Mouse (Mus musculus) B cell, adult (primary cell): ENCODE results near the gene Galr3. TPM values are rescaled to one million over a fixed set of nuclear protein-coding genes. Genes with fewer than 3 reads are reported as not detected.

Experiments used
- total RNA-seq: library from RNA; stranded (reverse); gene quantifications from 4 replicates; pipeline ENCODE4 v1.2.4, GENCODE M21; 2023; ENCODE audit not compliant: inconsistent age

Galr3 gene
- not detected in 4 replicates for total RNA-seq

GRCm38 (mm10) chr15:79041585-79041984 lies at the start of gene Galr3:
Gene Galr3 (plus strand): TSS chr15:79041885.

GRCm38 (mm10) chr15:79028237-79028738 lies 13.4 kb upstream of the Galr3 start, which contains the start of gene H1f0:
Gene H1f0 (plus strand): TSS chr15:79028450.

GRCm38 (mm10) chr15:79062376-79063159 lies 20.9 kb downstream of the Galr3 start, which contains the start of gene Ankrd54:
Gene Ankrd54 (minus strand): TSS chr15:79062893.

GRCm38 (mm10) chr15:79074913-79075532 lies 33.3 kb downstream of the Galr3 start, which contains the start of gene Eif3l:
Gene Eif3l (plus strand): TSS chr15:79075179.

Other genes starting within 250 kb of the Galr3 start
- 0.10 to 0.72 TPM (median 0.27 TPM) in 4 replicates for gene Card10, start 238.8 kb upstream of the Galr3 start, total RNA-seq
- gene Cdc42ep1, start 199.3 kb upstream of the Galr3 start, total RNA-seq = not detected in 4 replicates
- gene Lgals2, start 186.4 kb upstream of the Galr3 start, total RNA-seq = not detected in 4 replicates
- gene Gga1, start 164.7 kb upstream of the Galr3 start, total RNA-seq = 69.9 to 78.8 TPM (median 71.3 TPM) in 4 replicates
- 1.1 TPM in 1 of 4 replicates, not detected in the others for gene Gm49510, start 142.2 kb upstream of the Galr3 start, total RNA-seq
- gene Sh3bp1, start 142.1 kb upstream of the Galr3 start, total RNA-seq = 56.8 to 72.2 TPM (median 66.0 TPM) in 4 replicates
- gene Pdxp, start 128.0 kb upstream of the Galr3 start, total RNA-seq = 6.8 to 9.7 TPM (median 8.1 TPM) in 4 replicates
- 7.4 to 12.6 TPM (median 9.3 TPM) in 4 replicates for gene Lgals1, start 115.2 kb upstream of the Galr3 start, total RNA-seq
- 40.6 to 43.4 TPM (median 42.8 TPM) in 4 replicates for gene Nol12, start 107.0 kb upstream of the Galr3 start, total RNA-seq
- 42.1 to 60.9 TPM (median 51.6 TPM) in 4 replicates for gene Triobp, start 94.2 kb upstream of the Galr3 start, total RNA-seq
- gene H1f0, start 13.4 kb upstream of the Galr3 start, total RNA-seq = 3.1 to 4.6 TPM (median 4.0 TPM) in 4 replicates
- gene Ankrd54, start 21.0 kb downstream of the Galr3 start, total RNA-seq = 35.0 to 38.0 TPM (median 36.9 TPM) in 4 replicates
- gene Eif3l, start 33.3 kb downstream of the Galr3 start, total RNA-seq = 103 to 114 TPM (median 111 TPM) in 4 replicates
- gene Micall1, start 67.0 kb downstream of the Galr3 start, total RNA-seq = 42.4 to 47.6 TPM (median 45.1 TPM) in 4 replicates
- gene Polr2f, start 99.1 kb downstream of the Galr3 start, total RNA-seq = 47.1 to 58.7 TPM (median 53.7 TPM) in 4 replicates
- not detected in 4 replicates for gene 1700088E04Rik, start 99.4 kb downstream of the Galr3 start, total RNA-seq
- gene Sox10, start 123.4 kb downstream of the Galr3 start, total RNA-seq = not detected in 4 replicates
- gene Pick1, start 187.3 kb downstream of the Galr3 start, total RNA-seq = 31.1 to 41.0 TPM (median 36.1 TPM) in 4 replicates
- gene Gm49486, start 187.5 kb downstream of the Galr3 start, total RNA-seq = 0.60 to 1.3 TPM (median 0.76 TPM) in 4 replicates
- gene Slc16a8, start 212.9 kb downstream of the Galr3 start, total RNA-seq = not detected in 4 replicates
- not detected in 4 replicates for gene Baiap2l2, start 243.7 kb downstream of the Galr3 start, total RNA-seq